Mouse (Mus musculus): ENCODE results near the gene Macc1. TPM values are rescaled to one million over a fixed set of nuclear protein-coding genes. Genes with fewer than 3 reads are reported as not detected.
"Not testable (repeated sequence)": the region's sequence is repeated elsewhere in the genome, so short reads cannot be mapped to it uniquely, and the experiment has no call there.

Macc1 gene
- polyA plus RNA-seq, 1 experiment from 2014 or later: 0.05 TPM

DNA sequence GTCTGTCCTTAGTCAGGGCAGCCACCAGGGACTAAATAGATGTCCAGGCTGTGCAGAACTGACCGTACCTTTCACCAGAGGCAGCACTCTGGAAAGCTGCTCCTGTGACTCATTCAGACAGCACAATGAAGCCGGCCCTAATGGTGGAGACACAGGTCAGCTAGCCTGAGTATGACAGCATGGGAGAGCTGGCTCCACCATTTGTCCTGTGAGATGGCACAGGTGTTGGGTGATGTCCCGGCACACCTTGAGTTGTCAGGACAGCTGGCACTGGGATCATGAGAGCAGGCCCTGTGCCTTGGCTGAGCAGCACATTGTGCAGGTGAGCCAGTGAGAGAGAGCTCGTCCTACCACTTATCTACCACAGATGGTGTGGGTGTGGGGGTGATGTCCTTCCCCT is 16.6 kb downstream of the Macc1 start:
- H3K9me3 ChIP-seq (replicated peaks): no peaks in the 10 kb centered on the region
- H3K4me2 ChIP-seq: no peak overlapping the region
- no peaks in the 10 kb centered on the region for H3K4me1 ChIP-seq
- H3K36me3 ChIP-seq: no peaks in the 10 kb centered on the region
- no peak for ATAC-seq (ENCODE audit: low FRiP score)
- H3K27me3 ChIP-seq (replicated peaks): no peaks in the 10 kb centered on the region
- no peak overlapping the region for H3K4me3 ChIP-seq (replicated peaks)
- no peak overlapping the region for H3K9ac ChIP-seq (replicated peaks)
- no peak overlapping the region for H3K27ac ChIP-seq (replicated peaks)
- WGBS: 95% methylated on average over 4 of the region's 4 CpGs

DNA sequence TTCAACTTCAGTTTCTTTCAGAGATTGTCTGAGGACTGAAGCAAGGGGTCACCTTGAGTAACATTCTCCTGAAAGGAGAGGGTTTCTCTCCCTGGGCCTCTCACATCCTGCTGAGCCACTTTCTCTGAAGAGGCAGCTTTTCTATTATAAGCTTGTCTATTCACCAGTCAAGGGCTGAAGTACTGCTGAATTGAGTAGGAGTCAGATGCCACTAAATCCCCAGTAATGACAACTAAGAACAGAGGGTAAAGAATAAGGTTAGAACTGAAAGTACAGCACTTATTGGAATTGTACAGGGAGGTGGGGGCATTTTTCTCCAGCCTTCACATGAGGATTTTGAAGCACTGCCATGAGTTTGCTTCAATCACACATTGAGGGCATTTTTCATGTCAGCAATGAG is 19.3 kb downstream of the Macc1 start:
- no peak overlapping the region for H3K4me3 ChIP-seq (replicated peaks)
- H3K27ac ChIP-seq (replicated peaks): no peak overlapping the region
- no peak overlapping the region for H3K9ac ChIP-seq (replicated peaks)
- H3K9me3 ChIP-seq (replicated peaks): no peaks in the 10 kb centered on the region
- H3K27me3 ChIP-seq (replicated peaks): no peaks in the 10 kb centered on the region
- no peaks in the 10 kb centered on the region for H3K4me1 ChIP-seq
- no peak overlapping the region for H3K4me2 ChIP-seq
- H3K36me3 ChIP-seq: no peaks in the 10 kb centered on the region
- no peak for ATAC-seq (ENCODE audit: low FRiP score)

DNA sequence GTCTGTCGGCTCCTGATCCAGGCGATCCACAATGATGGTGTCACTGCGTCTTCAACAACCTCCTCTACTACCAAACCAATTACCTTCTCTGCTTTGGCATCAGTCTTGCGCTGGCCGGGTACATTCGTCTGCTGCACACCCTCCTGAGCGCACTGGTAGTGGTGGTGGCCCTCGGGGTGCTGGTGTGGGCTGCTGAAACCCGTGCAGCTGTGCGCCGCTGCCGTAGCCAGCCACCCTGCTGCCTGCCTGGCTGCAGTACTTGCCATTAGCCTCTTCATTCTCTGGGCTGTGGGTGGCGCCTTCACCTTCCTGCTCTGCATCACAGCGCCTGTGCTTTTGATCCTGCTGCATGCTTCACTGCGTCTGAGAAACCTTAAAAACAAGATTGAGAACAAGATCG is 38.5 kb downstream of the Macc1 start:
- H3K27me3 ChIP-seq (replicated peaks); H3K27ac ChIP-seq (replicated peaks); H3K9me3 ChIP-seq (replicated peaks); ATAC-seq (ENCODE audit: low FRiP score); H3K4me3 ChIP-seq (replicated peaks); H3K9ac ChIP-seq (replicated peaks); H3K36me3 ChIP-seq; H3K4me1 ChIP-seq; H3K4me2 ChIP-seq: not testable (repeated sequence)
- WGBS: 45% methylated on average over 16 of the region's 16 CpGs

DNA sequence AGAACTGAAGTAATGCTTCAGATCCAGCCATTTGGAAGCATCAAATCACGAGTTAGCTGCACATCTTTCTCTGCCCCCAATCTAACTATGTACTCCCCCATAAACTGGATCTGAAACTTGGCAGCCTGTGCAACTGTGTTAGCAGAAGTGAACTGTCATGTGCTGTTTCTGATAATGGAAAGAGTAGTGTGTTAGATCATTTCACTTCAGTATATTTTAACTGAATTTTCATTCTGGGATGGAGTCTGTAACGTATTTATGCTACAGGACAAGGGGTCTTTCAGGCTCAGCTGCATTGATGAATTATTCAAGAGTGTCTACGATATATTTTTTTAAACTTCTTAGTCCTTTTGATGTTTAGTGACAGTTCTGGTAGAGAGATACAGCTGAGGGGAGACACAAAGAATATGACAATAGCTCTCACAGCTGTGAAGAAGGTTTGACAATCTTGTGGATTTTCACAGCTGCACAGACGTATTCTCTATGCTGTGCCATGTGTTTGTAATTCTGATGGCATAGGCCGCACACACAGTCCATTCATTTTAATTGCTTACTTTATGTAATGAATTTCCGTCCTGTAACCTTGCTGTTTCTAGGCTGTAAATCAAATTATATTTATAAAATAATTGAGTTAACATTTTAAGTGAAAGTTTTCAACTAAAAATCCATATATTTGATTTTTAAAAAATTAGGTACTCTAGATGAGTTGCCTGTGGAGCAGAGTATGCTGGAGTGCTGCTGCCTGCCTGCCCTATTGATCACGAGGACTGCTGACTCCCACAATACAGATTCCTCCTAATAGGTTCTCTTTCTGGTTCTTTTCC is 43.6 kb downstream of the Macc1 start:
- no peaks in the 10 kb centered on the region for H3K9me3 ChIP-seq (replicated peaks)
- no peak overlapping the region for H3K4me2 ChIP-seq
- no peaks in the 10 kb centered on the region for H3K4me1 ChIP-seq
- H3K27me3 ChIP-seq (replicated peaks): no peaks in the 10 kb centered on the region
- H3K27ac ChIP-seq (replicated peaks): no peak overlapping the region
- 29% methylated on average over 7 of the region's 7 CpGs for WGBS
- no peak overlapping the region for H3K4me3 ChIP-seq (replicated peaks)
- no peak overlapping the region for H3K9ac ChIP-seq (replicated peaks)
- no peaks in the 10 kb centered on the region for H3K36me3 ChIP-seq
- no peak for ATAC-seq (ENCODE audit: low FRiP score)

DNA sequence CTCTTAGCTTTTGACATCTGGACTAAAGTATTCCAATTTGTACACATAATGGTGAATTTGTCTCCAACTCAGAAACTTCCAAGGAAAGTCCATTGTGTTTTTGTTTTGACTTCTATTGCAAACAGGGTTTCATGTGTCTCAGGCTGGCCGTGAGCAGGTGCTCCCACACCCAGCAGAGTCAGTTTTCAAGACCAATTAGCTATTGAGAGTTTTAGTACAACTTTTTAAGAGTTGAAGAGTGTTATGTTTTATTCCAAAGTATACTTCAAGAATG is 44.1 kb downstream of the Macc1 start:
- Histone ChIP-seq H3K4me1 (no peaks in the 10 kb centered on the region), H3K4me3 (replicated peaks) (no peak overlapping the region), H3K4me2 (no peak overlapping the region), H3K9ac (replicated peaks) (no peak overlapping the region), H3K9me3 (replicated peaks) (no peaks in the 10 kb centered on the region), H3K27ac (replicated peaks) (no peak overlapping the region), H3K36me3 (no peaks in the 10 kb centered on the region), H3K27me3 (replicated peaks) (no peaks in the 10 kb centered on the region)
- no peak for ATAC-seq (ENCODE audit: low FRiP score)
- 49% methylated on average over 1 of the region's 1 CpGs for WGBS

DNA sequence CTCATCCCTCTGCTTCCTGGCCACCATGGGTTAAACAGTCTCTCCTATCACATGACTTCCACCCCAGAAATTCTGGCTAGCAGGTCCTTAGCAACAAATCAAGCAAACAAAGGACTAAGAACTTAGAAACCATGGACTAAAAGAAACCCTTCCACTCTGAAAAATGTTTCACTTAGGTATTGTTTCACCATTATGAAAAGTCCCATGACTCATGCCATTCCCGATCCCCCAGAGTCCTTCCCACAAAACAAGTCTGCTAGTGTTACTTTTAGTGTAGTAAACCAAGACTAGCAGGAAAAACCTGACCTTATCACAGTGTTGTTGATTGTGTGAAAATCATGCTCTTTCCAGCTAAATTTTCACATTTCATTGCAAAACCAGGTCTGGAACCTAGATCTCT is 51.0 kb downstream of the Macc1 start:
- Histone ChIP-seq H3K27me3 (replicated peaks) (no peaks in the 10 kb centered on the region), H3K9ac (replicated peaks) (no peak overlapping the region), H3K36me3 (no peaks in the 10 kb centered on the region), H3K4me1 (no peaks in the 10 kb centered on the region), H3K9me3 (replicated peaks) (no peaks in the 10 kb centered on the region), H3K4me3 (replicated peaks) (no peak overlapping the region), H3K4me2 (no peak overlapping the region), H3K27ac (replicated peaks) (no peak overlapping the region)
- no peak for ATAC-seq (ENCODE audit: low FRiP score)
- 53% methylated on average over 1 of the region's 1 CpGs for WGBS

DNA sequence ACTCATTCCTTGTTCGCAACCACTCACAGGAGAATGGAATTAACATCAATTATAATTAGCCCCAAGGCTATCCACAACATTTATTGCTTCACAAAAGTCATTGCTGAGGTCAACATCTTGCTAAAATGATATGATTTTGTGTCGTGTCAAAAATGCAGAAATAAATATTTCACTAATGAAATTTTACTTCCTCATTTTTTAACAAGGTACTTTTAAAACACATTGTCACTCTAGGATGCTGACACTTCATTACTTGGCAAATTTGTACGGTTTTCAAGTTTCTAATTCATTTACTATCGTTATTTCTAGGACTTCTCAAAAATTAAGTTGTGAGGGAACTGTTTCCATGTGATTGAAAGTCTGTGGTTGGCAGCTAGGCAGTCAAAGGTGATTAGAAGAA is 55.8 kb downstream of the Macc1 start:
- H3K36me3 ChIP-seq: no peaks in the 10 kb centered on the region
- no peak for ATAC-seq (ENCODE audit: low FRiP score)

DNA sequence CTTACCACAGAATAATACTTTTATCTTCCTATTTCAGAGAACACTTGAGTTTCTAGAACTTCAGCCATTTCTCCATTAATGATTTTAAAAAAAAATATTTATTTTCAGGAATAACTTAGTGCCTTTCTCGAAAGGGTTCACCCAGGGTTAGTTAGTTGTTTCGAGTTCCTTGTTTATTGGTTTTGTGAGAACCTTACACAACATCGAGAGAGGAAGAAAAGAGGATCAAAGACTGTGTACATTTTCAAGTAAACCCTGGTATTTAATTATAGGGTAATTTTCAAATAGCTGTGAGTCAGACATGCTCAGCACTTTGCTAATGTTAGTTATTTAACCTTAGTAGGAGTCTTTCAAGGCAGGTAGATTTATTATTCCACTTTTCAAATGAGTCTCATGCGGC is 58.3 kb downstream of the Macc1 start:
- Histone ChIP-seq H3K27ac (replicated peaks) (no peak overlapping the region), H3K4me3 (replicated peaks) (no peak overlapping the region), H3K36me3 (no peaks in the 10 kb centered on the region), H3K4me2 (no peak overlapping the region), H3K27me3 (replicated peaks) (no peaks in the 10 kb centered on the region), H3K9me3 (replicated peaks) (no peaks in the 10 kb centered on the region), H3K4me1 (no peaks in the 10 kb centered on the region), H3K9ac (replicated peaks) (no peak overlapping the region)
- 82% methylated on average over 4 of the region's 4 CpGs for WGBS
- ATAC-seq (ENCODE audit: low FRiP score): no peak

More for the DNA sequence above, 55.8 kb downstream of the Macc1 start:
- no peaks in the 10 kb centered on the region for H3K9me3 ChIP-seq (replicated peaks)
- no peak overlapping the region for H3K4me2 ChIP-seq
- H3K4me3 ChIP-seq (replicated peaks): no peak overlapping the region
- no peak overlapping the region for H3K9ac ChIP-seq (replicated peaks)
- no peaks in the 10 kb centered on the region for H3K4me1 ChIP-seq
- WGBS: 82% methylated on average over 4 of the region's 4 CpGs
- no peak overlapping the region for H3K27ac ChIP-seq (replicated peaks)
- no peaks in the 10 kb centered on the region for H3K27me3 ChIP-seq (replicated peaks)

DNA sequence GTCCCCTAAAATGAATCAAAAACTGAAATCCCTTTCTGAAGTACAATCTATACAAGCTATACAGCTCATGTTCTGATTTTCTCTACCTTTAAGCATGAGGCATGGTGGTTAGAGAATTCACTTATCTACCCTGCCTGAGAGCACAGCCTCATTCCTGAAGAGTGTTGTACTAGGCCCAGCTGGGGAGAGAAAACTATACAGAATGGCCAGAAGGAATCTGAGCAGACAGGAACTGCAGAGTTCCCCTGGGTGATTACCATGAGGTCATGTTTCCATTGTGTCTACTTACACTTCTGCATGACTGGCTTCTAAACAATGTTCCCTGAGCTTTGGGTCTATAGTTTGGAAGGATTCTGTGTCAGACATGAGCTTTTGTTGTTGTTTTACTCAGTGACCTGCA is 62.8 kb downstream of the Macc1 start:
- no peaks in the 10 kb centered on the region for H3K27me3 ChIP-seq (replicated peaks)
- no peak overlapping the region for H3K9ac ChIP-seq (replicated peaks)
- no peak overlapping the region for H3K27ac ChIP-seq (replicated peaks)
- H3K4me2 ChIP-seq: no peak overlapping the region
- no peaks in the 10 kb centered on the region for H3K9me3 ChIP-seq (replicated peaks)
- H3K4me1 ChIP-seq: no peaks in the 10 kb centered on the region
- ATAC-seq (ENCODE audit: low FRiP score): no peak
- no peak overlapping the region for H3K4me3 ChIP-seq (replicated peaks)
- H3K36me3 ChIP-seq: no peaks in the 10 kb centered on the region

DNA sequence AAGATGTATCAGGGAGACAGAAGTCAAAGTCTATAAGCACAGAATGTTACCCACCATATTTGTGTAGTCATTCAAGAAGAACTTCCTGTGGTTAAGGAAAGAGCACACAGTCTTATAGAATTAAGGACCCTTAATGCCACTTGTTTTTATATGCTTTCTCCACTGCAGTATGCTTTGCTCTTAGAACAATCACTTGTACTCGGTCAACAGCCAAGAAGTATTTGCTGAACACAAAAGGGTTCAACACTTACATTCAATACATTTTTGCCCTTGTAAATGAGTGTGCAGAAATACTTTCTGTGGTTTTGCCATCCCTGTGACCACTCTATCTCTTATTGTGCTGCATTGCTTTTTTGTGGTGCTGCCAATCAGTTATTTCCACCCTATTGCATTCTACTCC is 67.8 kb downstream of the Macc1 start:
- H3K27me3 ChIP-seq (replicated peaks): no peaks in the 10 kb centered on the region
- no peak overlapping the region for H3K4me2 ChIP-seq
- H3K4me3 ChIP-seq (replicated peaks): no peak overlapping the region
- H3K36me3 ChIP-seq: no peaks in the 10 kb centered on the region
- no peak for ATAC-seq (ENCODE audit: low FRiP score)
- no peaks in the 10 kb centered on the region for H3K4me1 ChIP-seq
- no peak overlapping the region for H3K27ac ChIP-seq (replicated peaks)
- H3K9ac ChIP-seq (replicated peaks): no peak overlapping the region
- no peaks in the 10 kb centered on the region for H3K9me3 ChIP-seq (replicated peaks)
- WGBS: 85% methylated on average over 1 of the region's 1 CpGs

DNA sequence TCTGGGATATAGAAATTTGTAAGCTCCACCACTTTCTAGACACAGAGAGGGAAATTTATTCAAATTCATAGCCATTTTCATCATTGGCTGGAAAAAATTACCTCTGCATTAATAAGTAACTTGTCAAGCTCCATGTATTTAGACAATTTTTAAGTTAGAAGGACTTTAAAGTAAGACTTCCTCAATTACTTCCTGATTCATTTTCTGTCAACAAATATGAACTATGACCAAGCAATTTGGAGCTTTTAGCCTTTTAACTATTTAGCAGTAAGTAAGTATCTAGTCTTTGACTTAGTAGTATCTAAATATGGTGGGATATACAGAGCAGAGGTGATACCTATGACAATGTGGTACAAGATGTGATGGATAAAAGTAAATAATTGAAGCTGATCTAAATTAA is 72.2 kb downstream of the Macc1 start:
- no peak overlapping the region for H3K4me2 ChIP-seq
- no peaks in the 10 kb centered on the region for H3K36me3 ChIP-seq
- H3K9me3 ChIP-seq (replicated peaks): no peaks in the 10 kb centered on the region
- no peak overlapping the region for H3K4me3 ChIP-seq (replicated peaks)
- no peak overlapping the region for H3K9ac ChIP-seq (replicated peaks)
- H3K27ac ChIP-seq (replicated peaks): no peak overlapping the region
- H3K4me1 ChIP-seq: no peaks in the 10 kb centered on the region
- no peak for ATAC-seq (ENCODE audit: low FRiP score)
- no peaks in the 10 kb centered on the region for H3K27me3 ChIP-seq (replicated peaks)

DNA sequence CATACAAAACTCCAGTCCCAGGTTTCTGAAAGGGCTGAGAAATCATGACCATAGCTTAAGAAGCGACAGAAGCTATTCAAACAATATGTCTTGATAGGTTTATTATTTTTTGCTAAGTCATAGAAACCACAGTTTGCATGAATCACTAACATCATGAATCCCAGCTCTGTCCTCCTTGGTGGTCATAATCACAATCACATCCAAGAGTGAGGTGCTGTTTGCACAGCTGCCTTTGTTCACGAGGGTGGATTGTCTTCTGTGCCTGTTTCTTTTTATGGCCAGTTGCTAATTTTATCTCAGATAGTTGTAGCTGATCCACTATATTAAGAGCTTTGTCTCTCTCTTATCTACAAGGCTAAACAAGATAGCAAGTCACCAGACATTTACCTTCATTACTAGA is 72.6 kb downstream of the Macc1 start:
- Histone ChIP-seq H3K4me2 (no peak overlapping the region), H3K4me1 (no peaks in the 10 kb centered on the region), H3K27me3 (replicated peaks) (no peaks in the 10 kb centered on the region), H3K9me3 (replicated peaks) (no peaks in the 10 kb centered on the region), H3K27ac (replicated peaks) (no peak overlapping the region), H3K36me3 (no peaks in the 10 kb centered on the region), H3K4me3 (replicated peaks) (no peak overlapping the region), H3K9ac (replicated peaks) (no peak overlapping the region)
- 71% methylated on average over 2 of the region's 2 CpGs for WGBS
- ATAC-seq (ENCODE audit: low FRiP score): no peak

DNA sequence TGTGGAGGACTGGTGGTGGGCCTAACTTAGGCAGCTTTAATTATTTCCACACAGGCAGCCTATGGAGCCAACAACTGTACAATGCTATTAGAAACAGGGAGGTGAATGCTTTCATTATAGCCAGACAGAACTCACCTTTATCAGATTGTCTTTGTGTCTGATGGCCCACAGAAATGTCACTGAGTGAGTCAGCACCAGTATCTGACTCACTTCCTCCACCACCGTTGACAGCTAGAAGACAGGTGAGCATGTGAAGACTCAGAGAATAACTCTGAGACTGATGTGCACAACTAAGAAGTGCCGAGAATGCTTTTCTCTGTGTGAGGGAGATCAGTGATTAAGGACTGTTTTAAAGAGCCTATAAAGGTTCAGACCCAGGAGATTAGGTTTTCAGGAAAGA is 73.9 kb downstream of the Macc1 start:
- WGBS: 82% methylated on average over 2 of the region's 2 CpGs
- ATAC-seq (ENCODE audit: low FRiP score): no peak
- H3K4me1 ChIP-seq: no peaks in the 10 kb centered on the region
- H3K4me3 ChIP-seq (replicated peaks): no peak overlapping the region
- H3K9me3 ChIP-seq (replicated peaks): no peaks in the 10 kb centered on the region
- H3K4me2 ChIP-seq: no peak overlapping the region
- no peaks in the 10 kb centered on the region for H3K36me3 ChIP-seq
- H3K27me3 ChIP-seq (replicated peaks): no peaks in the 10 kb centered on the region
- H3K9ac ChIP-seq (replicated peaks): no peak overlapping the region
- no peak overlapping the region for H3K27ac ChIP-seq (replicated peaks)

All from neural tube, embryonic 15.5 days (tissue).